Mouse (Mus musculus): ENCODE measurements around the gene Cgnl1.

Cgnl1 gene

GRCm38 (mm10) chr9:71770991-71771767 is at the start of gene Cgnl1:
Gene Cgnl1, minus strand, starts transcription at chr9:71771602.
- DNase-seq (ENCODE audit: low spot score), result no peak

- DNase-seq (ENCODE audit: low spot score), result peak; percentile 38
Measured at GRCm38 (mm10) chr9:71818453-71818852, 47.1 kb upstream of the Cgnl1 start.

- no peak for DNase-seq (ENCODE audit: low spot score)
Measured at GRCm38 (mm10) chr9:71816121-71816520, 44.7 kb upstream of the Cgnl1 start.

GRCm38 (mm10) chr9:71813565-71813964 is 42.2 kb upstream of the Cgnl1 start:
- DNase-seq (ENCODE audit: low spot score), result no peak

- no peak for DNase-seq (ENCODE audit: low spot score)
Measured at GRCm38 (mm10) chr9:71812914-71813313, 41.5 kb upstream of the Cgnl1 start.

GRCm38 (mm10) chr9:71812402-71812801 is 41.0 kb upstream of the Cgnl1 start:
- no peak for DNase-seq (ENCODE audit: low spot score)

GRCm38 (mm10) chr9:71811404-71811803 is 40.0 kb upstream of the Cgnl1 start:
- no peak for DNase-seq (ENCODE audit: low spot score)

GRCm38 (mm10) chr9:71810723-71811122 is 39.3 kb upstream of the Cgnl1 start:
- no peak for DNase-seq (ENCODE audit: low spot score)

- DNase-seq (ENCODE audit: low spot score), result no peak
Measured at GRCm38 (mm10) chr9:71808640-71809254, 37.3 kb upstream of the Cgnl1 start.

GRCm38 (mm10) chr9:71807801-71808200 is 36.4 kb upstream of the Cgnl1 start:
- no peak for DNase-seq (ENCODE audit: low spot score)

GRCm38 (mm10) chr9:71806422-71806805 is 35.0 kb upstream of the Cgnl1 start:
- peak; percentile 25 for DNase-seq (ENCODE audit: low spot score)

GRCm38 (mm10) chr9:71805646-71806421 is 34.4 kb upstream of the Cgnl1 start:
- DNase-seq (ENCODE audit: low spot score), result no peak

GRCm38 (mm10) chr9:71804116-71804515 is 32.7 kb upstream of the Cgnl1 start:
- no peak for DNase-seq (ENCODE audit: low spot score)

GRCm38 (mm10) chr9:71803281-71803680 is 31.9 kb upstream of the Cgnl1 start:
- DNase-seq (ENCODE audit: low spot score), result no peak

- no peak for DNase-seq (ENCODE audit: low spot score)
Measured at GRCm38 (mm10) chr9:71799598-71799997, 28.2 kb upstream of the Cgnl1 start.

- DNase-seq (ENCODE audit: low spot score), result no peak
Measured at GRCm38 (mm10) chr9:71798176-71798575, 26.8 kb upstream of the Cgnl1 start.

GRCm38 (mm10) chr9:71777404-71777803 is 6.0 kb upstream of the Cgnl1 start:
- no peak for DNase-seq (ENCODE audit: low spot score)

GRCm38 (mm10) chr9:71776337-71776736 is 4.9 kb upstream of the Cgnl1 start:
- no peak for DNase-seq (ENCODE audit: low spot score)

GRCm38 (mm10) chr9:71773563-71773962 is 2.2 kb upstream of the Cgnl1 start:
- DNase-seq (ENCODE audit: low spot score), result no peak

GRCm38 (mm10) chr9:71772338-71772737 is 936 bp upstream of the Cgnl1 start:
- DNase-seq (ENCODE audit: low spot score), result no peak

- no peak for DNase-seq (ENCODE audit: low spot score)
Measured at GRCm38 (mm10) chr9:71770484-71770883, 918 bp downstream of the Cgnl1 start.

- no peak for DNase-seq (ENCODE audit: low spot score)
Measured at GRCm38 (mm10) chr9:71769701-71770100, 1.7 kb downstream of the Cgnl1 start.

- no peak for DNase-seq (ENCODE audit: low spot score)
Measured at GRCm38 (mm10) chr9:71768119-71768518, 3.3 kb downstream of the Cgnl1 start.

All from left cerebral cortex, adult 11 months (tissue).